Mouse (Mus musculus) midbrain, embryonic 10.5 days (tissue): ENCODE results near the gene Fgfrl1. TPM values are rescaled to one million over a fixed set of nuclear protein-coding genes. Genes with fewer than 3 reads are reported as not detected.

Experiments
- DNase-seq: peaks from one replicate; pipeline ENCODE4 v3.0.0-alpha.2; 2017; ENCODE audit warnings: low spot score
- H3K27ac ChIP-seq: fragments of 300-500 bp; sonication (generic); replicated peaks from 2 replicates; pipeline ENCODE4 v1.5.1; 2016; ENCODE audit warnings: mild to moderate bottlenecking
- H3K27me3 ChIP-seq: fragments of 300-500 bp; sonication (generic); 2 replicates; pipeline ENCODE4 v1.6.1; 2016; ENCODE audit warnings: low read depth, mild to moderate bottlenecking; ENCODE audit not compliant: poor library complexity, severe bottlenecking
- H3K36me3 ChIP-seq: fragments of 300-500 bp; sonication (generic); 2 replicates; pipeline ENCODE4 v1.6.1; 2016; ENCODE audit warnings: mild to moderate bottlenecking, moderate library complexity
- H3K4me1 ChIP-seq: fragments of 300-500 bp; sonication (generic); 2 replicates; pipeline ENCODE4 v1.6.1; 2016
- H3K4me3 ChIP-seq: fragments of 300-500 bp; sonication (generic); 2 replicates; pipeline ENCODE4 v1.5.1; 2016; ENCODE audit warnings: mild to moderate bottlenecking, moderate library complexity
- H3K9me3 ChIP-seq: fragments of 300-500 bp; sonication (generic); replicated peaks from 2 replicates; pipeline ENCODE4 v1.6.1; 2016; ENCODE audit warnings: mild to moderate bottlenecking
- WGBS: fragments of 180-500 bp; shearing (Covaris S2); methylation state at CpG from one replicate; pipeline ENCODE4 v1.1.7; 2016; 5-methylcytosine and 5-hydroxymethylcytosine counted together
- polyA plus RNA-seq: library from polyadenylated mRNA; unstranded; fragments of >200 nt; fragmentation: Nextera tagmentation; extraction: Ambion mirVana; gene quantifications from 2 replicates; pipeline ENCODE4 v1.2.1, GENCODE M21; 2016

The Fgfrl1 gene
- polyA plus RNA-seq, 1 experiment from 2014 or later: 11.0 TPM

DNA sequence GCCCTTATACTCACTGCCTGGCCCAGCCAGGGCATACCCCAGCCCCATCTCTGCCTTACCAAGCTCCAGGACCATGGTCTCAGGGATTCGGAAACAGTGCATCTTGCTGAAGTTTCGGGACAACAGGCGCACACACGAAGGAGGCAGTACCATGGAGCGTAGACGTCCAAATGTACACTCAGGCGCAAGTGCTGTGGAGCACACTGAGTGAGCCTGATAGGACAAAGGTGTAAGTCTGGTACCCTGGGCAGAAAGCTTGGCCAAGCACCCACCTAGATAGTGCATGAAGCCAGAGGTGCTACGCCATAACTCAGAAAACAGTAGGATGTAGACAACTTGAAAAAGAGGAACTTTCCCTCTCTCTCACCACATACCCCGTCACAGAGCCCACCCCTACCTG, 36.8 kb upstream of the Fgfrl1 start:
- Histone ChIP-seq H3K27me3 (no peaks in the 10 kb centered on the region), H3K36me3 (peaks cover 70% of the 10 kb centered on the region), H3K4me3 (no peak overlapping the region), H3K27ac (no peak overlapping the region), H3K9me3 (no peaks in the 10 kb centered on the region), H3K4me1 (peaks cover 21% of the 10 kb centered on the region)
- DNase-seq: no peak
- WGBS: 94% methylated on average over 9 of the region's 9 CpGs

DNA sequence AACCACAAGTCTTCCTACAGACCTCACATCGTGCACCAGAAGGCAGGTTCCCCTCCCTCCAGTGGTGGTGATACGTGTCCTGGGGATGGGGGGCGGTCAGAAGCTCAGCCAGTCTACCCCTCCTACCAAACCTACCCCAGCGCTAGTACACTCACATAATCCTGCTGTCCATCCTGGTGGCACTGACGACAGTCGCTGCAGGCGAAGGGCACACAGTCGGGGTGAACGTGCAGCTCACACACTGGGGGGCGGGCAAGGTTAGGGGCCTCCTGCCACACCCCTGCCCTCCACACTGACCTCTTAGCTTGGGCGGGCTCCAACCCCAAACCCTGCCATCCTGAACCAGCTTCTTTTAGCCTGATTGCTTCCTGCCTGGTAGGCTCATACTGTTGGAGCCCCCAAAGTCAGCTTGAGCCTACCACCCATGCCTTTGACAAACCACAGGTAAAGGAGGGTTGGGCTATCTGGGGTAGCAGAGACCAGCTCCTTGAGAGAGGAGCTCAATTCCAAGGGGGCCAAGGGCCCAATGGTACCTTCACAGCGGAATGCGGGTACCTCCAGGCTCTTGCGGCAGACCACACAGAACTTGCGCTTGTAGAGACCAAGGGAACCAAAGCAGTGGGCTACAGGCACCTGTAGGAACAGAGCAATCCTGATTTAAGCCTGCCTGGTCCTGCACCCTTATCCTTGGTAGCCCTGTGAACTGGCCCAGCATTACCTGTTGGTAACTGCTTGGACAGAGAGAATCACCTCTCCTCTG, 36.1 kb upstream of the Fgfrl1 start:
- Histone ChIP-seq H3K9me3 (no peaks in the 10 kb centered on the region), H3K27ac (no peak overlapping the region), H3K4me1 (peaks cover 27% of the 10 kb centered on the region), H3K36me3 (peaks cover 63% of the 10 kb centered on the region), H3K27me3 (no peaks in the 10 kb centered on the region), H3K4me3 (no peak overlapping the region)
- no peak for DNase-seq
- 93% methylated on average over 15 of the region's 15 CpGs for WGBS

DNA sequence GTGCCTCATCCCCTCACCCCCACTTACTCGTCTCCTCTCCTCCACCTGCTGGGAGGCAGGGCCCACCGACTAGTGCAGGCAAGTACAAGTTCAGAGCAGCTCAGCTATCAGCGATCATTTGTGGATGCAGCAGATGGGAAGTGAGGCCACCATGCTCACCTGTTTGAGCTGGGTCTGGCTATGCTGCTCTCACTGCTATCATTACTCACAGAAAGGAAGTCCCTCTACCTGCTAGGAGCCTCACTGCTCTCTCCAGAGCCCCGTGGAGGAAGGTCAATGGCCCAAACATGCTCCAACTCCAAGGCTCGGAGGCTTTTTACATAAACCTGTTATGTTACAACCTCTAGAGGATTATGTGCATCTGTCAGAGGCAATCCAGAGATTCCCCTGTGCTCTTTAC, 34.8 kb upstream of the Fgfrl1 start:
- H3K4me3 ChIP-seq: no peak overlapping the region
- no peak overlapping the region for H3K27ac ChIP-seq
- peaks cover 28% of the 10 kb centered on the region for H3K4me1 ChIP-seq
- peaks cover 56% of the 10 kb centered on the region for H3K36me3 ChIP-seq
- DNase-seq: no peak
- no peaks in the 10 kb centered on the region for H3K27me3 ChIP-seq
- 82% methylated on average over 5 of the region's 5 CpGs for WGBS
- no peaks in the 10 kb centered on the region for H3K9me3 ChIP-seq

DNA sequence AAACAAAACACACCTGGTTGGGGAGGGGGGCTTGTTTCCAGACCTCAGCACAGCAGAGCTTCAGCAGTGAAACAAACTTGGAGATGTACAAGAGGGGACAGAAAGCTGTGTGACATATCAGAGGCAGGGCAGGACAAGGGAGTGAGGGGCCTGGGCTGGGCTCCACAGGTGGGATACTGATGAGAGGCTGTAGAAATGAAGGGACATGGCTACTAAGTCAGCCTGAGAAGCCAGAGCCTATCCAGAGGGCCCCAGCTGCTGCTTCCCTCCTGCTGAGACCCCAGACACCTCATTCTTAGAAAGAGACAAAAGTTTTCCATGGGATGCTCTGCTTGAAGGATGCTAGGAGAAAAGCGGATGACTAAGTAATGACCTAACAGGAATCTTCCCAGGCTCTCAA, 33.6 kb upstream of the Fgfrl1 start:
- H3K9me3 ChIP-seq: no peaks in the 10 kb centered on the region
- no peak overlapping the region for H3K4me3 ChIP-seq
- no peak for DNase-seq
- 87% methylated on average over 1 of the region's 1 CpGs for WGBS
- no peak overlapping the region for H3K27ac ChIP-seq
- H3K36me3 ChIP-seq: peaks cover 44% of the 10 kb centered on the region
- peaks cover 28% of the 10 kb centered on the region for H3K4me1 ChIP-seq
- H3K27me3 ChIP-seq: peaks cover 3% of the 10 kb centered on the region; the same call in 1 of the 2 replicates

DNA sequence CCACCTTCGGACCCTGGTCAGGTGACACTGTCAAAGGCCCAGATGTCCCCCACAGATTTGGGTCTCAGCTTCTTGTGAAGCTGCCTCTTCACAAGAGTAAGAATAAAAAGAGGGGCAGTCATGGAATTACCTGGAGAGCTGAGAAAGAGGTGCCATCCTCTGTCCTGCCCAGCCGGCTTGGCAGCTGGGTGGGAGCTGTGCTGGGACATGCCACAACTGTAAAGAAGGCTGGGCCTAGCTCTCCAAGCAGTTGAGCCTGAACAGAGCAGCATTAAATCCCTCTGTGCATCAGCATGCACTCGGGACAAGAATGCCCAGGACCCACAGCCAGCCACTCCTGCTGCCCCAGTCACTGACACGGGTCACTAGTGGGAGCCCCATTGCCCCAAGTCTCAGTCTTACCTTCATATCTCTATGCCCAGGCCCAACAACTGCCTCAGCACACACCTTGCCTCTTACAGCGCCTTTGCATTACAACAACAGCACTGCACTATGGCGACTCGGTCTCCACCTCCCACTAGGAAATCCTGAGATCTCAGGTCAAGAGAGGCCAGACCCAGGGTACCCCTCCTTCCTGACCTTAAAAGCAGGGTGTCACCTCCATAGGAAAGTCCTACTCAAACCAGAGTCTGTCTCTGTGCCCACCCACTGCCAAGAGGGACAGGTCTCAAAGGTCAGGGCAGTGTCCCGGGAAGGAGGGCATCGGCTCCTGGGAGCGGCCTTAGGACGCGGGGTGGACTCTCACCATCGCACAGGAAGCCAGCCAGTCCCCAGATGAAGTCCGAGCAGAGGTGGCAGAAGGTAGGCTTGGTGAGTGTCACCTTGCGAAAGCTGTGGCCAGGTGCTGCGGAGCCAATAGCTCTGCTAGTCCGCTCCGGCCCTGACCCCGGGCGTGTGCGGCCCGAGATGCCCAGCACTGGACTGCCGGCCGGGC, 32.2 kb upstream of the Fgfrl1 start, which contains the start of gene Idua:
Gene Idua (plus strand): TSS at position 634 of the 934 bp plus-strand sequence.
- 11% methylated on average over 24 of the region's 24 CpGs for WGBS
- H3K9me3 ChIP-seq: no peaks in the 10 kb centered on the region
- no peak for DNase-seq
- H3K4me1 ChIP-seq: peaks cover 28% of the 10 kb centered on the region
- H3K27ac ChIP-seq: peak within 1 kb of the TSS; percentile 86
- peaks cover 3% of the 10 kb centered on the region; the same call in 1 of the 2 replicates for H3K27me3 ChIP-seq
- peaks cover 30% of the 10 kb centered on the region for H3K36me3 ChIP-seq
- H3K4me3 ChIP-seq: peak within 1 kb of the TSS; percentile 90

DNA sequence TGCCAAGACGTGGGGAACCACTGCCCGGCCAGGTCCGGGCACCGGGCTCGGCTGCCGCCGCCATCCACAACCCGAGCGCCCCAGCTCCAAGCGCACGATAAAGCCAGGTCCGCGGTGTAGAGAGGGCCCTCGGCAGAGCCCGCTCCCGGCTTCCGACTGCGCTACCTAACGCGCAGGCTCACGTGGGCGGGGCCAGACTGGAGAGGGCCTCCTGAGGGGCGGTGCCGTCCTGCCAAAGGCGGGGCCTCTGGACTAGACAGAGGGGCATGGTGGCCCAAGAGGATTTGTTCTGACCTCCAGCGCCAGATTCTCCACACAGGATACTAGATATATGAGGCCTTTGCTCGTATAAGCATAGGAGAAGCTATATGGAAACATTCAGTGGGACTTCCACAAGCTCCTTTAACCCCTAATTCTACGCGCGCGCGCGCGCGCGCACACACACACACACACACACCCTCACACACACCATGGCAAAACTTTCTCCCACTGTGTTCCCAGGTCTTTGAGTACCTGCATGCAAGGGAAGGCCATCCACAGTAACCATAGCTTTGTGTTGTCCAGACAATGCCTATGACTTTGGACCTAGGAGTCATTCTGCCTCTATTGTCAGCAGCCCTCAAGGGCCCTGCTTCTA, 31.4 kb upstream of the Fgfrl1 start:
- Histone ChIP-seq H3K27me3 (peaks cover 3% of the 10 kb centered on the region; the same call in 1 of the 2 replicates), H3K4me3 (peak overlapping the region; percentile 90), H3K9me3 (no peaks in the 10 kb centered on the region), H3K36me3 (peaks cover 23% of the 10 kb centered on the region), H3K27ac (peak overlapping the region; percentile 86), H3K4me1 (peaks cover 28% of the 10 kb centered on the region)
- WGBS: 12% methylated on average over 36 of the region's 36 CpGs
- DNase-seq: peak; percentile 87

DNA sequence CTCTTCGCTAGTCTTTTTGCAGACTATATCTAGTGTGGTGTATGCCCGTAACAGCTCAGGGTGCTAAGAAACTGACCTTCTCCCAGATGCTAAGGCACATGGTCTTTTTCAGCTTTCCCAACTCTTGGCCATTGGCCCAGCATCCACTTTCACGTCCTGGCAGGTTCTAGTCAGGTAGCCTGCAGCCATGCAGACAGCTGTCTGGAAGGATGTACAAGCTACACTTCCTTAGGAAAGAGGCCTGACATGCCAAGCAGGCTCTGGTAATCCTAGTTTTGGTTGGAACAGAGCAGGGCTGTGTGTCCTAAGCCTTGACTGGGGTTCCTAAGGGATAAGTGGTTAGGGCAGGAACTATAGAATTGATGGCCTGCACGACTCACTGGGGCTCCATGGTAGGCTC, 29.4 kb upstream of the Fgfrl1 start:
- WGBS: 89% methylated on average over 4 of the region's 4 CpGs
- H3K9me3 ChIP-seq: no peaks in the 10 kb centered on the region
- H3K4me1 ChIP-seq: peaks cover 28% of the 10 kb centered on the region
- H3K36me3 ChIP-seq: peaks cover 4% of the 10 kb centered on the region
- H3K4me3 ChIP-seq: no peak overlapping the region
- no peak overlapping the region for H3K27ac ChIP-seq
- peaks cover 3% of the 10 kb centered on the region; the same call in 1 of the 2 replicates for H3K27me3 ChIP-seq
- DNase-seq: no peak

DNA sequence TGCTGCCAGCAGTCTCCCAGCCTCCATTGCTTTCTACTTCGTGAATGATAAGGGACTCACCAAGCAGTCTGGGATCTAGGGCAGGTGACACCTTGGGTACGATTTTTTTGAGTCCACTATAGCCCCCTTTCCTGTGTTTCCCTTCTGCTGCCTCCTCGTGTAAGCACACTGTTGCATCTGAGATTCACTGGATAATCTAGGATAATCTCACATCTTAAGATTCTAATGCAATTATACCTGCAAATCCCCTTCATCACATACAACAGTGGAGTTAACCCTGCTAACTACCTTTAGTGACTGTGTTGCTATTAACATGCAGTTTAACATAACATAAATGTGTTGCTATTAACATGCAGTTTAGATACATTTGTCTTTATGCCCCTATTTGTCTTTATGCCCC, 27.1 kb upstream of the Fgfrl1 start:
- no peak overlapping the region for H3K4me3 ChIP-seq
- peaks cover 3% of the 10 kb centered on the region; the same call in 1 of the 2 replicates for H3K27me3 ChIP-seq
- WGBS: 46% methylated on average over 3 of the region's 3 CpGs
- no peak for DNase-seq
- H3K4me1 ChIP-seq: peaks cover 26% of the 10 kb centered on the region
- H3K36me3 ChIP-seq: no peaks in the 10 kb centered on the region
- no peaks in the 10 kb centered on the region for H3K9me3 ChIP-seq
- no peak overlapping the region for H3K27ac ChIP-seq

DNA sequence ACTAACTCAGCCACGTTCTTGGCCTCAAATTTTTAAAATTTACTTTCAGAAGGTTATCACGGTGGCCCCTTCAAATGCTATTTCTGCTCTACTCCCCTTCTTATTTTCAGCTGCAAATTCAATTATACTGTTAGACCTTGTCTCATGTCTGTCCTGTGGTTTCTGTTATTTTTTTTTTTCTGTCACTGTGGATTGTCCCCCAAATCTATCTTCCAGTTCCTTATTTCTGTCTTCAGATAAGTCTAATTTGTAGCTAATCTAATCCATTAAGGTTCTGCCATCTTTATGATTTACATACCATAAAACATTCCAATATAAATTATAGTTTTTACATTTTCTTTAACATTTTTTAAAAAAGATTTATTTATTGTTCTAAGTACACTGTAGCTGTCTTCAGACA, 24.8 kb upstream of the Fgfrl1 start:
- no peak for DNase-seq
- H3K4me1 ChIP-seq: peaks cover 19% of the 10 kb centered on the region
- no peak overlapping the region for H3K4me3 ChIP-seq
- WGBS: 84% methylated on average over 2 of the region's 2 CpGs
- H3K36me3 ChIP-seq: peaks cover 14% of the 10 kb centered on the region
- no peaks in the 10 kb centered on the region for H3K9me3 ChIP-seq
- peaks cover 3% of the 10 kb centered on the region; the same call in 1 of the 2 replicates for H3K27me3 ChIP-seq
- no peak overlapping the region for H3K27ac ChIP-seq

DNA sequence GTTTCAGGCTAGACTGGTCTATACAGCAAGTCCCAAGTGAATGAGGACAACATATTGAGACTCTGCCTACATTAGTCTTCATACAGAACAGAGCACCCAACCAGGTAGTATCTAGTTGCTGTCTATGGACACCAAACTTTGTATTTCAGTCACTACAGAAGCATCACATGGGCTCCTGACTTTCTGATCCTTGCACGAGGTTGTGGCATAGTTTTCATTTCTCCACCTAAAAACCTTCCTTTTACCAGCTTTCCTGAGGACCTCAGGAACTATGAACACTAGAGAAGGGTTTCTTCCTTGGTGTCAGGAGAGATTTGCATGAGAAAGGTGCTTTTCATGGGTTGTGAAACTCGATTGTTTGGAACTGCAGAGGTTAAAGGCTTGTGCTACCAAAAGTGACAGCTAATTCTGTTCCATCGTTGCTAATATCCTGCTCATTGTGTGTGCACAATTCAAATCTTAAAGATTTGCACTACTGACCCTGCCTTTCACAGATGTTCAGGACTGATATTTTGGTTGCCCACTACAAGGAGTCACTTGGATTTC, 23.7 kb upstream of the Fgfrl1 start:
- H3K27me3 ChIP-seq: no peaks in the 10 kb centered on the region
- no peaks in the 10 kb centered on the region for H3K9me3 ChIP-seq
- peaks cover 25% of the 10 kb centered on the region for H3K36me3 ChIP-seq
- peaks cover 19% of the 10 kb centered on the region for H3K4me1 ChIP-seq
- peak overlapping the region; percentile 94 for H3K27ac ChIP-seq
- WGBS: 22% methylated on average over 3 of the region's 3 CpGs
- H3K4me3 ChIP-seq: peak overlapping the region; percentile 66
- no peak for DNase-seq

DNA sequence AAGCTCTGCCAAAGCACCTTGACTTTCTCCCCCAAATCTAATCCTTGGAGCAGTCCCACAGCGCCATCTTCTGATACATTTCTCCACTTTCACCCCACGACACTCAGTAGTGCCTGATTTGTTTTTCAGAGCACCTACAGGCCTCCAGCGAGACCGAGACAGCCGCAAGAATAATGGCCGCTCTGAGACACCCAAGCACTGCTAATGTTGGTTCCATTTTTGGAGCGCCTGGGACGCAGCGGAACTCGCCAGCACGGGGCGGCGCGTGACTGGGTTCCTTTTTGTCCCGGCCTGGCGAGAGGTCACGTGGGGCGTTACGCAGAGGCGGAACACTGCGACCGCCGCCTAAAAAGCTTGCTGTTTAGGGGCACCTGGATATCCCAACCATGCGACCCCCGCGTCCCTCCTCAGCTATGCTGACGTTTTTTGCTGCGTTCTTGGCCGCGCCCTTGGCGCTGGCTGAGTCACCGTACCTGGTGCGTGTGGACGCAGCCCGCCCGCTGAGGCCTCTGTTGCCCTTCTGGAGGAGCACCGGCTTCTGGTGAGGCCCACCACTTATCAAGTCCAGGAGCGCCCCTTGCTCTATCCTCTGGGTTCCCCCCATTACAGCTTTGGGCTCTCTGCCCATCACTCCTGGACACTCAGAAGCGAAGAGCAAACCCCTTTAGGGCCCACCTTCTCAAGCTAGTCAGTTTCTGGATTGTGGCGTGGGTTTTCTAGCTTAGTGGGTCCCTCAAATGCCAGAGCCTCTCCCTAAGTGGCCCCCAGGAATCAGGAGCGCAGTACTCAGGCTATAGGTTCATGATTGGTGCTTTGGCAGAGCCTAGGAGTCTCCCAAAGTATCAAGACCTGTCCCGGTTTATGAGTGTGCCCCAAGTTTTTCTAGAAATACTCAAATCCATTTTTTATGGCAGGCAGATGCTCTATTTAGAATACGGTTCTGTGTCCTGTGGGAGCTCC, 22.9 kb upstream of the Fgfrl1 start, which contains the start of gene Dgkq:
Gene Dgkq (minus strand): TSS at position 696 of the 960 bp plus-strand sequence.
- Histone ChIP-seq H3K4me3 (peak within 1 kb of the TSS; percentile 66), H3K4me1 (peaks cover 19% of the 10 kb centered on the region), H3K9me3 (no peaks in the 10 kb centered on the region), H3K27ac (peak within 1 kb of the TSS; percentile 94), H3K36me3 (peaks cover 27% of the 10 kb centered on the region), H3K27me3 (no peaks in the 10 kb centered on the region)
- DNase-seq: peak; percentile 86
- 7% methylated on average over 43 of the region's 43 CpGs for WGBS
